Mouse (Mus musculus) cerebellum, adult 18-20 months (tissue): ENCODE results near the gene Slc39a13.

Experiments used
- DNase-seq, 2 experiments: peaks; one replicate each; pipeline ENCODE4 v3.0.0; 2021

Slc39a13 gene

GRCm38 (mm10) chr2:91087453-91087852 is 17.2 kb upstream of the Slc39a13 start:
- DNase-seq, result no peak

- no peak for DNase-seq
Observed at GRCm38 (mm10) chr2:91086392-91087237, 16.4 kb upstream of the Slc39a13 start.

GRCm38 (mm10) chr2:91085494-91086391 is 15.5 kb upstream of the Slc39a13 start:
- DNase-seq, result no peak

- DNase-seq, result no peak
Observed at GRCm38 (mm10) chr2:91084179-91084820, 14.1 kb upstream of the Slc39a13 start.

GRCm38 (mm10) chr2:91083366-91083940 is 13.2 kb upstream of the Slc39a13 start:
- DNase-seq, result no peak

- DNase-seq, result no peak
Observed at GRCm38 (mm10) chr2:91082844-91083243, 12.6 kb upstream of the Slc39a13 start.

- DNase-seq, result no peak
Observed at GRCm38 (mm10) chr2:91081775-91082695, 11.8 kb upstream of the Slc39a13 start, which contains the start of gene Spi1. Gene Spi1 (plus strand): TSS chr2:91082390.

GRCm38 (mm10) chr2:91080784-91081513 is 10.7 kb upstream of the Slc39a13 start:
- no peak for DNase-seq

- DNase-seq, result no peak
Observed at GRCm38 (mm10) chr2:91079026-91079384, 8.8 kb upstream of the Slc39a13 start.

- DNase-seq, result no peak
Observed at GRCm38 (mm10) chr2:91078314-91079025, 8.3 kb upstream of the Slc39a13 start.

- DNase-seq, result no peak
Observed at GRCm38 (mm10) chr2:91077957-91078313, 7.7 kb upstream of the Slc39a13 start.

- DNase-seq, result no peak
Observed at GRCm38 (mm10) chr2:91072092-91072491, 1.9 kb upstream of the Slc39a13 start.

GRCm38 (mm10) chr2:91071059-91071458 is 842 bp upstream of the Slc39a13 start:
- no peak for DNase-seq

GRCm38 (mm10) chr2:91069306-91070000 is 764 bp downstream of the Slc39a13 start:
- no peak for DNase-seq

- no peak for DNase-seq
Observed at GRCm38 (mm10) chr2:91068872-91069165, 1.4 kb downstream of the Slc39a13 start.

GRCm38 (mm10) chr2:91068162-91068871 is 1.9 kb downstream of the Slc39a13 start:
- no peak for DNase-seq

GRCm38 (mm10) chr2:91066455-91066854 is 3.8 kb downstream of the Slc39a13 start:
- no peak for DNase-seq

- DNase-seq, result peak; percentile 51 to 53
Observed at GRCm38 (mm10) chr2:91065544-91065943, 4.7 kb downstream of the Slc39a13 start.

GRCm38 (mm10) chr2:91064211-91064610 is 6.0 kb downstream of the Slc39a13 start:
- no peak for DNase-seq
